ENCODE assay signal across 8 mouse cellular contexts in genomic region chr4:36951150-36951954, GRCm38 (mm10). TPM values are rescaled to one million over a fixed set of nuclear protein-coding genes. Genes with fewer than 3 reads are reported as not detected.
DNase-seq lines count a peak whose midpoint lies in the region; ATAC-seq lines count a peak whose summit lies in the region.

Lingo2 (minus strand) TSS chr4:36951747.

- no peaks in the 10 kb centered on the region for H3K9me3 ChIP-seq in kidney, embryonic 16.5 days (ENCODE audit: low read length)
- H3K9me3 ChIP-seq in hindbrain, embryonic 10.5 days, result no peaks in the 10 kb centered on the region
- H3K9me3 ChIP-seq in limb, embryonic 13.5 days, result no peaks in the 10 kb centered on the region

- H3K9ac ChIP-seq in kidney, embryonic 16.5 days (replicated peaks; ENCODE audit: low read length), result 0 out of 2 replicates have a peak within 1 kb of the TSS, but pooled peaks have one; percentile 0
- peak within 1 kb of the TSS; percentile 59 for H3K9ac ChIP-seq in limb, embryonic 13.5 days

- H3K4me3 ChIP-seq in kidney, embryonic 16.5 days (ENCODE audit: low read length), result peak within 1 kb of the TSS; percentile 54
- peak within 1 kb of the TSS; percentile 68 for H3K4me3 ChIP-seq in hindbrain, embryonic 10.5 days
- peak within 1 kb of the TSS; percentile 55 for H3K4me3 ChIP-seq in limb, embryonic 13.5 days

- H3K27ac ChIP-seq in kidney, embryonic 16.5 days (ENCODE audit: low read length), result no peak within 1 kb of the TSS
- no peak within 1 kb of the TSS for H3K27ac ChIP-seq in hindbrain, embryonic 10.5 days
- H3K27ac ChIP-seq in limb, embryonic 13.5 days, result no peak within 1 kb of the TSS

- peak; percentile 69 for ATAC-seq in kidney, embryonic 16.5 days (ENCODE audit: low FRiP score, low TSS enrichment)
- peak; percentile 37; the same call in 1 of the 2 replicates for ATAC-seq in limb, embryonic 13.5 days (ENCODE audit: low FRiP score, low read depth)
- ATAC-seq in erythroblast, adult 5-6 weeks (replicated peaks; ENCODE audit: low FRiP score, poor library complexity, severe bottlenecking), result no peak

- WGBS in kidney, embryonic 16.5 days, result 1% methylated on average over 58 of the region's 61 CpGs
- WGBS in hindbrain, embryonic 10.5 days, result under 1% methylated on average over 61 of the region's 61 CpGs
- WGBS in limb, embryonic 13.5 days, result under 1% methylated on average over 47 of the region's 61 CpGs

- peaks cover 51% of the 10 kb centered on the region for H3K27me3 ChIP-seq in kidney, embryonic 16.5 days (ENCODE audit: insufficient read depth, low read length)
- peaks cover 62% of the 10 kb centered on the region for H3K27me3 ChIP-seq in hindbrain, embryonic 10.5 days (ENCODE audit: insufficient read depth, poor library complexity, severe bottlenecking)
- peaks cover 68% of the 10 kb centered on the region for H3K27me3 ChIP-seq in limb, embryonic 13.5 days

- H3K4me1 ChIP-seq in kidney, embryonic 16.5 days (ENCODE audit: insufficient read depth, low read length), result peaks cover 16% of the 10 kb centered on the region
- H3K4me1 ChIP-seq in hindbrain, embryonic 10.5 days (replicated peaks), result peaks cover 26% of the 10 kb centered on the region
- H3K4me1 ChIP-seq in limb, embryonic 13.5 days, result peaks cover 23% of the 10 kb centered on the region; the same call in 1 of the 2 replicates

- peak within 1 kb of the TSS; percentile 96 for H3K4me2 ChIP-seq in kidney, embryonic 16.5 days (replicated peaks; ENCODE audit: low read depth, low read length)
- peak within 1 kb of the TSS; percentile 97 for H3K4me2 ChIP-seq in limb, embryonic 13.5 days (replicated peaks)

- no peaks in the 10 kb centered on the region for H3K36me3 ChIP-seq in kidney, embryonic 16.5 days (ENCODE audit: insufficient read depth, low read length)
- H3K36me3 ChIP-seq in hindbrain, embryonic 10.5 days, result no peaks in the 10 kb centered on the region
- no peaks in the 10 kb centered on the region for H3K36me3 ChIP-seq in limb, embryonic 13.5 days

- DNase-seq in kidney, adult 8-10 months, result no peak
- peak; percentile 60 for DNase-seq in embryo, embryonic 11 days
- peak; percentile 50 for DNase-seq in hindbrain, embryonic 10.5 days (ENCODE audit: low spot score)
- DNase-seq in right cerebral cortex, adult 18-20 months, result peak; percentile 55
- no peak for DNase-seq in yolk sac, embryonic 10.5 days (ENCODE audit: low spot score)

RNA-seq across cellular contexts. Expression of gene Lingo2, which starts in this region (rescaled TPM):
- 0.10 and 0.22 TPM in 2 replicates for polyA plus RNA-seq in kidney, embryonic 16.5 days (2015; fragmentation: Nextera tagmentation; extraction: Ambion mirVana)
- polyA plus RNA-seq in hindbrain, embryonic 10.5 days (2016; fragmentation: Nextera tagmentation; extraction: Ambion mirVana), result 0.76 and 0.99 TPM in 2 replicates
- 3.1 and 3.7 TPM in 2 replicates for polyA plus RNA-seq in limb, embryonic 13.5 days (2015; fragmentation: Nextera tagmentation; extraction: Ambion mirVana)
- total RNA-seq in erythroblast, adult 5-6 weeks (2015; ENCODE audit: low replicate concordance), result not detected in 2 replicates
- total RNA-seq in erythroblast, adult 5-6 weeks (2017; ENCODE audit: low replicate concordance), result 0.28 TPM in 1 of 2 replicates, not detected in the other

Comparison
In these comparisons a context has a peak if more than half of its experiments do, and no peak if none do; other contexts are left out.
1. Peak in ATAC-seq, H3K4me3 ChIP-seq, H3K9ac ChIP-seq and H3K4me2 ChIP-seq in kidney, embryonic 16.5 days; RNA of the gene not detected or under 1 TPM.
2. Peak in DNase-seq and H3K4me3 ChIP-seq in hindbrain, embryonic 10.5 days; RNA of the gene not detected or under 1 TPM.
3. DNase-seq: peak in embryo, embryonic 11 days (single experiment) and right cerebral cortex, adult 18-20 months (single experiment); none in kidney, adult 8-10 months (0 of 2) and yolk sac, embryonic 10.5 days (single experiment).
4. Peak in every context shown above with its lines, with median percentiles within 50 percentile points of each other: H3K4me3 ChIP-seq.